Mouse (Mus musculus) forebrain, embryonic 10.5 days (tissue): Measurements from ENCODE around the gene Sstr2. TPM values are rescaled to one million over a fixed set of nuclear protein-coding genes. Genes with fewer than 3 reads are reported as not detected.
"Not testable (repeated sequence)": the region's sequence is repeated elsewhere in the genome, so short reads cannot be mapped to it uniquely, and the experiment has no call there.

ENCODE experiments used
- DNase-seq: peaks from one replicate; pipeline ENCODE4 v3.0.0-alpha.2; 2017; ENCODE audit warnings: low spot score; ENCODE audit errors: extremely low spot score
- H3K27ac ChIP-seq: fragments of 300-500 bp; sonication (generic); 2 replicates; pipeline ENCODE4 v1.5.1; 2016; ENCODE audit warnings: mild to moderate bottlenecking
- H3K27me3 ChIP-seq: fragments of 300-500 bp; sonication (generic); 2 replicates; pipeline ENCODE4 v1.6.1; 2016; ENCODE audit warnings: mild to moderate bottlenecking; ENCODE audit not compliant: poor library complexity, severe bottlenecking
- H3K36me3 ChIP-seq: fragments of 300-500 bp; sonication (generic); replicated peaks from 2 replicates; pipeline ENCODE4 v1.6.1; 2016; ENCODE audit warnings: mild to moderate bottlenecking, moderate library complexity
- H3K4me1 ChIP-seq: fragments of 300-500 bp; sonication (generic); 2 replicates; pipeline ENCODE4 v1.6.1; 2016
- H3K4me3 ChIP-seq: fragments of 300-500 bp; sonication (generic); 2 replicates; pipeline ENCODE4 v1.5.1; 2016; ENCODE audit warnings: mild to moderate bottlenecking, moderate library complexity
- H3K9me3 ChIP-seq: fragments of 300-500 bp; sonication (generic); 2 replicates; pipeline ENCODE4 v1.6.1; 2016; ENCODE audit warnings: mild to moderate bottlenecking, moderate library complexity
- WGBS: fragments of 180-500 bp; shearing (Covaris S2); methylation state at CpG from one replicate; pipeline ENCODE4 v1.1.7; 2016; 5-methylcytosine and 5-hydroxymethylcytosine counted together
- polyA plus RNA-seq: library from polyadenylated mRNA; unstranded; fragments of >200 nt; fragmentation: Nextera tagmentation; extraction: Ambion mirVana; gene quantifications from 2 replicates; pipeline ENCODE4 v1.2.1, GENCODE M21; 2016

Gene Sstr2
- polyA plus RNA-seq, 1 experiment from 2014 or later: 4.1 TPM

GRCm38 (mm10) chr11:113651907-113652273, 32.7 kb downstream of the Sstr2 start:
- no peaks in the 10 kb centered on the region for H3K9me3 ChIP-seq
- WGBS: 52% methylated on average over 8 of the region's 8 CpGs
- peak; percentile 57 for DNase-seq
- peak overlapping the region; percentile 36; the same call in 1 of the 2 replicates for H3K27ac ChIP-seq
- H3K4me1 ChIP-seq: peaks cover 51% of the 10 kb centered on the region
- peaks cover 10% of the 10 kb centered on the region for H3K27me3 ChIP-seq
- H3K4me3 ChIP-seq: no peak overlapping the region
- H3K36me3 ChIP-seq: peaks cover 56% of the 10 kb centered on the region

GRCm38 (mm10) chr11:113652516-113652915, 33.4 kb downstream of the Sstr2 start:
- DNase-seq: no peak
- 91% methylated on average over 6 of the region's 6 CpGs for WGBS
- Histone ChIP-seq H3K4me3 (no peak overlapping the region), H3K9me3 (no peaks in the 10 kb centered on the region), H3K27me3 (peaks cover 6% of the 10 kb centered on the region), H3K27ac (no peak overlapping the region), H3K4me1 (peaks cover 51% of the 10 kb centered on the region), H3K36me3 (peaks cover 63% of the 10 kb centered on the region)

- Histone ChIP-seq H3K4me3 (no peak overlapping the region), H3K27ac (no peak overlapping the region), H3K27me3 (no peaks in the 10 kb centered on the region), H3K36me3 (peaks cover 79% of the 10 kb centered on the region), H3K9me3 (no peaks in the 10 kb centered on the region), H3K4me1 (peaks cover 37% of the 10 kb centered on the region)
- WGBS: 94% methylated on average over 15 of the region's 15 CpGs
- no peak for DNase-seq
Observed at GRCm38 (mm10) chr11:113654105-113654504, 35.0 kb downstream of the Sstr2 start.

- no peak overlapping the region for H3K4me3 ChIP-seq
- H3K9me3 ChIP-seq: no peaks in the 10 kb centered on the region
- no peak for DNase-seq
- H3K27ac ChIP-seq: no peak overlapping the region
- 81% methylated on average over 18 of the region's 18 CpGs for WGBS
- H3K27me3 ChIP-seq: no peaks in the 10 kb centered on the region
- H3K4me1 ChIP-seq: peaks cover 33% of the 10 kb centered on the region
- peaks cover 85% of the 10 kb centered on the region for H3K36me3 ChIP-seq
Observed at GRCm38 (mm10) chr11:113654561-113655270, 35.6 kb downstream of the Sstr2 start.

- no peaks in the 10 kb centered on the region for H3K9me3 ChIP-seq
- peaks cover 15% of the 10 kb centered on the region for H3K4me1 ChIP-seq
- peaks cover 100% of the 10 kb centered on the region for H3K36me3 ChIP-seq
- no peak overlapping the region for H3K27ac ChIP-seq
- DNase-seq: no peak
- 97% methylated on average over 8 of the region's 8 CpGs for WGBS
- no peaks in the 10 kb centered on the region for H3K27me3 ChIP-seq
- H3K4me3 ChIP-seq: no peak overlapping the region
Observed at GRCm38 (mm10) chr11:113656511-113656932, 37.4 kb downstream of the Sstr2 start.

- DNase-seq: no peak
- no peaks in the 10 kb centered on the region for H3K27me3 ChIP-seq
- H3K27ac ChIP-seq: no peak overlapping the region
- H3K4me3 ChIP-seq: no peak overlapping the region
- H3K4me1 ChIP-seq: peaks cover 8% of the 10 kb centered on the region; the same call in 1 of the 2 replicates
- 87% methylated on average over 4 of the region's 4 CpGs for WGBS
- peaks cover 100% of the 10 kb centered on the region for H3K36me3 ChIP-seq
- H3K9me3 ChIP-seq: no peaks in the 10 kb centered on the region
Observed at GRCm38 (mm10) chr11:113657221-113657620, 38.1 kb downstream of the Sstr2 start.

GRCm38 (mm10) chr11:113658319-113658718, 39.2 kb downstream of the Sstr2 start:
- no peaks in the 10 kb centered on the region for H3K27me3 ChIP-seq
- H3K36me3 ChIP-seq: peaks cover 100% of the 10 kb centered on the region
- no peak for DNase-seq
- H3K4me1 ChIP-seq: peaks cover 4% of the 10 kb centered on the region; the same call in 1 of the 2 replicates
- H3K27ac ChIP-seq: no peak overlapping the region
- 91% methylated on average over 8 of the region's 8 CpGs for WGBS
- H3K4me3 ChIP-seq: no peak overlapping the region
- no peaks in the 10 kb centered on the region for H3K9me3 ChIP-seq

- DNase-seq: no peak
Observed at GRCm38 (mm10) chr11:113658763-113659162, 39.6 kb downstream of the Sstr2 start.

GRCm38 (mm10) chr11:113660213-113660612, 41.1 kb downstream of the Sstr2 start:
- H3K4me3 ChIP-seq: not testable (repeated sequence)
- peaks cover 99% of the 10 kb centered on the region for H3K36me3 ChIP-seq

More at GRCm38 (mm10) chr11:113658763-113659162, 39.6 kb downstream of the Sstr2 start:
- WGBS: 92% methylated on average over 4 of the region's 4 CpGs
- no peak overlapping the region for H3K27ac ChIP-seq
- H3K36me3 ChIP-seq: peaks cover 100% of the 10 kb centered on the region
- H3K4me1 ChIP-seq: peaks cover 4% of the 10 kb centered on the region; the same call in 1 of the 2 replicates
- H3K27me3 ChIP-seq: no peaks in the 10 kb centered on the region
- H3K4me3 ChIP-seq: no peak overlapping the region
- no peaks in the 10 kb centered on the region for H3K9me3 ChIP-seq

GRCm38 (mm10) chr11:113660940-113661339, 41.8 kb downstream of the Sstr2 start:
- H3K9me3 ChIP-seq: no peaks in the 10 kb centered on the region
- no peak for DNase-seq
- 97% methylated on average over 11 of the region's 11 CpGs for WGBS
- H3K4me1 ChIP-seq: no peaks in the 10 kb centered on the region
- no peak overlapping the region for H3K27ac ChIP-seq
- H3K36me3 ChIP-seq: peaks cover 95% of the 10 kb centered on the region
- no peaks in the 10 kb centered on the region for H3K27me3 ChIP-seq
- H3K4me3 ChIP-seq: no peak overlapping the region

More at GRCm38 (mm10) chr11:113660213-113660612, 41.1 kb downstream of the Sstr2 start:
- not testable (repeated sequence) for H3K4me1 ChIP-seq, H3K27me3 ChIP-seq, H3K9me3 ChIP-seq, H3K27ac ChIP-seq, DNase-seq
- WGBS: 96% methylated on average over 3 of the region's 3 CpGs

GRCm38 (mm10) chr11:113661835-113662351, 42.8 kb downstream of the Sstr2 start:
- peaks cover 91% of the 10 kb centered on the region for H3K36me3 ChIP-seq

GRCm38 (mm10) chr11:113664279-113664678, 45.1 kb downstream of the Sstr2 start:
- DNase-seq: no peak
- H3K4me1 ChIP-seq: no peaks in the 10 kb centered on the region
- WGBS: 85% methylated on average over 2 of the region's 2 CpGs
- H3K4me3 ChIP-seq: no peak overlapping the region
- peaks cover 91% of the 10 kb centered on the region for H3K36me3 ChIP-seq
- no peaks in the 10 kb centered on the region for H3K27me3 ChIP-seq
- H3K9me3 ChIP-seq: no peaks in the 10 kb centered on the region
- H3K27ac ChIP-seq: no peak overlapping the region

More at GRCm38 (mm10) chr11:113661835-113662351, 42.8 kb downstream of the Sstr2 start:
- Histone ChIP-seq H3K4me1 (no peaks in the 10 kb centered on the region), H3K9me3 (no peaks in the 10 kb centered on the region), H3K4me3 (no peak overlapping the region), H3K27me3 (no peaks in the 10 kb centered on the region), H3K27ac (no peak overlapping the region)
- no peak for DNase-seq
- 95% methylated on average over 18 of the region's 18 CpGs for WGBS

GRCm38 (mm10) chr11:113666205-113666604, 47.1 kb downstream of the Sstr2 start:
- no peaks in the 10 kb centered on the region for H3K27me3 ChIP-seq
- 92% methylated on average over 6 of the region's 6 CpGs for WGBS
- DNase-seq: no peak
- no peak overlapping the region for H3K27ac ChIP-seq
- H3K9me3 ChIP-seq: no peaks in the 10 kb centered on the region
- no peak overlapping the region for H3K4me3 ChIP-seq
- no peaks in the 10 kb centered on the region for H3K4me1 ChIP-seq
- H3K36me3 ChIP-seq: peaks cover 89% of the 10 kb centered on the region
